Mouse (Mus musculus) adrenal gland, adult (tissue): Measurements from ENCODE around the gene Oasl2.
A peak's percentile ranks its signal among the peaks of the same experiment; 100 is the strongest.
"Not testable (repeated sequence)": the region's sequence is repeated elsewhere in the genome, so short reads cannot be mapped to it uniquely, and the experiment has no call there.

Experiments
- DNase-seq, 2 experiments: peaks; one replicate each; pipeline ENCODE4 v3.0.0; 2022 to 2023; ENCODE audit warnings: low spot score in 1 of 2; ENCODE audit not compliant: inconsistent age in 2 of 2

Gene Oasl2

GRCm38 (mm10) chr5:114896688-114897373, at the start of gene Oasl2:
Gene Oasl2 (plus strand): TSS chr5:114896936.
- DNase-seq: no peak

- no peak for DNase-seq
These were observed 45.0 kb upstream of the Oasl2 start for GRCm38 (mm10) chr5:114851565-114852236.

GRCm38 (mm10) chr5:114853364-114853763, 43.4 kb upstream of the Oasl2 start, which contains the start of gene 4930519G04Rik:
Gene 4930519G04Rik (plus strand): TSS chr5:114853664.
- DNase-seq: not testable (repeated sequence)

- DNase-seq: no peak
These were observed 38.2 kb upstream of the Oasl2 start, which contains the start of gene Gm9936 for GRCm38 (mm10) chr5:114858582-114858981. Gene Gm9936 (minus strand): TSS chr5:114858682.

- peak; percentile 53 to 86 for DNase-seq
These were observed 37.5 kb upstream of the Oasl2 start for GRCm38 (mm10) chr5:114859253-114859652.

GRCm38 (mm10) chr5:114861730-114862129, 35.0 kb upstream of the Oasl2 start:
- DNase-seq: no peak

GRCm38 (mm10) chr5:114864813-114865212, 31.9 kb upstream of the Oasl2 start:
- DNase-seq: no peak

- DNase-seq: no peak
These were observed 31.5 kb upstream of the Oasl2 start for GRCm38 (mm10) chr5:114865279-114865678.

GRCm38 (mm10) chr5:114875858-114876257, 20.9 kb upstream of the Oasl2 start:
- DNase-seq: peak; percentile 20 to 58

GRCm38 (mm10) chr5:114876331-114876730, 20.4 kb upstream of the Oasl2 start:
- no peak for DNase-seq

GRCm38 (mm10) chr5:114877487-114877886, 19.2 kb upstream of the Oasl2 start:
- DNase-seq: no peak

GRCm38 (mm10) chr5:114879399-114879798, 17.3 kb upstream of the Oasl2 start:
- no peak for DNase-seq

GRCm38 (mm10) chr5:114882319-114882718, 14.4 kb upstream of the Oasl2 start:
- DNase-seq: not testable (repeated sequence)

- DNase-seq: no peak
These were observed 13.7 kb upstream of the Oasl2 start for GRCm38 (mm10) chr5:114883022-114883421.

- no peak for DNase-seq
These were observed 9.9 kb upstream of the Oasl2 start for GRCm38 (mm10) chr5:114886801-114887200.

- no peak for DNase-seq
These were observed 7.7 kb upstream of the Oasl2 start for GRCm38 (mm10) chr5:114888995-114889394.

GRCm38 (mm10) chr5:114895542-114895941, 1.2 kb upstream of the Oasl2 start:
- no peak for DNase-seq

GRCm38 (mm10) chr5:114897374-114897793, 648 bp downstream of the Oasl2 start:
- DNase-seq: peak; percentile 53 to 82

GRCm38 (mm10) chr5:114898857-114899256, 2.1 kb downstream of the Oasl2 start:
- no peak for DNase-seq

GRCm38 (mm10) chr5:114902413-114902812, 5.7 kb downstream of the Oasl2 start:
- DNase-seq: peak; percentile 42 to 78

- DNase-seq: no peak
These were observed 12.0 kb downstream of the Oasl2 start for GRCm38 (mm10) chr5:114908598-114909305.

GRCm38 (mm10) chr5:114913686-114914085, 16.9 kb downstream of the Oasl2 start:
- DNase-seq: no peak
